ENCODE assay signal across 8 mouse cellular contexts in the genomic region with DNA sequence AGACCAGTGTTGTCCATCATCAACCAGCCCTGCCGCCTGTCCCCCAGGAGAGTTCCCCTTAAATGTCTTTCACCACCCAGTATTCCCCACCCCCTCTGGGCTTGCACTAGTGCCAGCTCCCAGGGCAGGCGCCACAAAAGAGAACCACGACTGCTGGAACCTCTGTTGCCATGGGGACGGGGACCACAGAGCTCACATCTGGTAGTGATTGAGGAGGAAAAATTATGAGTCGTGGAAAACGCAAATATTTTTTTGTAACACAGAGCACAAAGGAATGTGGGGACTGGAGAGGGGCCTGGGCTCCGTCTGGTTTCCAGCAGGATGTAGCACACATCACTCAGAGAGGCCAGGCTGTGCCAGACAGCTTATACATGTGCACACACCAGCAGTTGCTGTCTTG. TPM values are rescaled to one million over a fixed set of nuclear protein-coding genes. Genes with fewer than 3 reads are reported as not detected.
A peak's percentile ranks its signal among the peaks of the same experiment; 100 is the strongest.
DNase-seq lines count a peak whose midpoint lies in the region; TF ChIP-seq lines count a peak whose summit lies in the region.

No protein-coding gene starts in this region.

- no peak for TF ChIP-seq CTCF in brain, embryonic 14.5 days (IDR thresholded peaks at IDR 0.05; ENCODE audit: borderline replicate concordance, extremely low read depth, insufficient read depth, insufficient read length)

- DNase-seq in 416B (ENCODE audit: low read depth): peak; percentile 20
- DNase-seq in brain, embryonic 14.5 days (ENCODE audit: low read depth): peak; percentile 68
- peak; percentile 62 to 80 for DNase-seq in gastrocnemius, postnatal 36 days
- peak; percentile 71 to 78 for DNase-seq in kidney, postnatal 4 days
- DNase-seq in skeletal muscle tissue, adult 2 months (ENCODE audit: low read depth, low spot score): peak; percentile 71
- DNase-seq in left cerebral cortex, adult 9 months (ENCODE audit: low spot score in 2 of 2): no peak
- no peak for DNase-seq in cerebellum, postnatal 25 days
- no peak for DNase-seq in adrenal gland, adult (ENCODE audit: inconsistent age in 2 of 2, low spot score in 1 of 2)

- TF ChIP-seq POLR2A in brain, embryonic 14.5 days (IDR thresholded peaks at IDR 0.05; ENCODE audit: borderline replicate concordance, extremely low read depth, insufficient read depth, insufficient read length, poor library complexity, severe bottlenecking): no peak

- intact Hi-C loops in gastrocnemius, postnatal 36 days (cut with DNase I): no loop called here

RNA-seq across cellular contexts. Expression of a gene that starts 12.6 kb away (rescaled TPM):
- polyA plus RNA-seq in brain, embryonic 14.5 days (2012; rRNA removed): 11.8 and 15.5 TPM in 2 replicates
- 1 to 10 TPM; 3.6 to 4.5 TPM for total RNA-seq in gastrocnemius, postnatal 36 days (2021)

RNA-seq across cellular contexts. Expression of a gene that starts 23.2 kb away (rescaled TPM):
- 2.3 and 3.7 TPM in 2 replicates for polyA plus RNA-seq in brain, embryonic 14.5 days (2012; rRNA removed)
- total RNA-seq in gastrocnemius, postnatal 36 days (2021): not detected

RNA-seq across cellular contexts. Expression of a gene that starts 28.5 kb away (rescaled TPM):
- 16.1 and 18.1 TPM in 2 replicates for polyA plus RNA-seq in brain, embryonic 14.5 days (2012; rRNA removed)
- total RNA-seq in gastrocnemius, postnatal 36 days (2021): 1 to 10 TPM in 1 of 2 experiments, under 1 TPM in 1; 0.74 to 1.1 TPM

RNA-seq across cellular contexts. Expression of a gene that starts 50.3 kb away (rescaled TPM):
- polyA plus RNA-seq in brain, embryonic 14.5 days (2012; rRNA removed): 109 and 116 TPM in 2 replicates
- 10 to 100 TPM; 16.8 to 20.9 TPM for total RNA-seq in gastrocnemius, postnatal 36 days (2021)

Comparison
In these comparisons a context has a peak if more than half of its experiments do, and no peak if none do; other contexts are left out.
1. DNase-seq: peak in 416B (single experiment), brain, embryonic 14.5 days (single experiment), gastrocnemius, postnatal 36 days (2 of 2), kidney, postnatal 4 days (2 of 2) and skeletal muscle tissue, adult 2 months (single experiment); none in left cerebral cortex, adult 9 months (0 of 2), cerebellum, postnatal 25 days (0 of 2) and adrenal gland, adult (0 of 2).